Mouse (Mus musculus): Measurements from ENCODE around the gene Aff4. TPM values are rescaled to one million over a fixed set of nuclear protein-coding genes. Genes with fewer than 3 reads are reported as not detected.
"Not testable (repeated sequence)": the region's sequence is repeated elsewhere in the genome, so short reads cannot be mapped to it uniquely, and the experiment has no call there.

Aff4 gene
- total and polyA plus RNA-seq, 3 experiments, result 13.7 to 80.0 (median 77.3) TPM

DNA sequence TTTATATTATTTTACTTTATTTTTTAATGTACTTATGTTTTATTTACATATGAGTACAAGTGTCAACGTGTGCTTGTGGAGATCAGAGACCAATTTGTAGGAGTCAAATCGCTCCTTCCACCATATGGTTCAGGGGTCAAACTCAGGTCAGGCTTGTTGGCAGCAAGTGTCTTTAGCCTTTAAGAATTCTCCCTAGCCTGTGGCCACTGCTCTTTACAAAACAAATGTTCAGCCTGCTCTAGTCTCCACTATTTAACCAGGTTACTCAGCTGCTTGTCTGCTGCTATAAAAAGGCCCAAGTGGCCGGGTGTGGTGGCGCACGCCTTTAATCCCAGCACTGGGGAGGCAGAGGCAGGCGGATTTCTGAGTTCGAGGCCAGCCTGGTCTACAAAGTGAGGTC lies 32.6 kb upstream of the Aff4 start:
- Histone ChIP-seq H3K27me3 (ENCODE audit: control insufficient read depth, insufficient read depth, low read length) (no peaks in the 10 kb centered on the region), H3K4me3 (no peak overlapping the region), H3K27ac (no peak overlapping the region), H3K9ac (ENCODE audit: low read depth, low read length) (no peak overlapping the region), H3K36me3 (ENCODE audit: control insufficient read depth, insufficient read depth, low read length) (no peaks in the 10 kb centered on the region), H3K4me1 (ENCODE audit: control insufficient read depth, insufficient read depth, low read length) (peaks cover 4% of the 10 kb centered on the region), H3K79me2 (replicated peaks; ENCODE audit: control insufficient read depth, insufficient read depth, low read length) (no peaks in the 10 kb centered on the region)
- 90% methylated on average over 7 of the region's 7 CpGs for WGBS
- intact Hi-C loops (cut with DNase I), result no loop called here
- no peak for DNase-seq
- TF ChIP-seq EP300 (IDR thresholded peaks at IDR 0.05; ENCODE audit: insufficient read depth, low read depth, low read length) (no peak), POLR2A (IDR thresholded peaks at IDR 0.05; ENCODE audit: insufficient read depth, low read depth, low read length) (no peak), CTCF (IDR thresholded peaks at IDR 0.05) (no peak)

DNA sequence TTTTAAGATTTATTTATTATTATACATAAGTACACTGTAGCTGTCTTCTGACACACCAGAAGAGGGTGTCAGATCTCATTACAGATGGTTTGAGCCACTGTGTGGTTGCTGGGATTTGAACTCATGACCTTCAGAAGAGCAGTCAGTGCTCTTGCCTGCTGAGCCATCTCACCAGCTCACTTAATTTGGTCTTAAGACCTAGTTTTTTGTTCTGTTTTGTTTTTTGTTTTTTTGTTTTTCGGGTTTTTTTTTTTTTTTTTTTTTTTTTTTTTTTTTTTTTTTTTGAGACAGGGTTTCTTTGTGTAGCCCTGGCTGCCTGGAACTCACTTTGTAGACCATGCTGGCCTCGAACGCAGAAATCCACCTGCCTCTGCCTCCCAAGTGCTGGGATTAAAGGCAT lies 32.1 kb upstream of the Aff4 start:
- H3K4me3 ChIP-seq; H3K27ac ChIP-seq; H3K27me3 ChIP-seq (ENCODE audit: control insufficient read depth, insufficient read depth, low read length); DNase-seq; intact Hi-C loops (cut with DNase I); H3K79me2 ChIP-seq (replicated peaks; ENCODE audit: control insufficient read depth, insufficient read depth, low read length); H3K4me1 ChIP-seq (ENCODE audit: control insufficient read depth, insufficient read depth, low read length); H3K36me3 ChIP-seq (ENCODE audit: control insufficient read depth, insufficient read depth, low read length); H3K9ac ChIP-seq (ENCODE audit: low read depth, low read length): not testable (repeated sequence)
- 87% methylated on average over 3 of the region's 3 CpGs for WGBS

DNA sequence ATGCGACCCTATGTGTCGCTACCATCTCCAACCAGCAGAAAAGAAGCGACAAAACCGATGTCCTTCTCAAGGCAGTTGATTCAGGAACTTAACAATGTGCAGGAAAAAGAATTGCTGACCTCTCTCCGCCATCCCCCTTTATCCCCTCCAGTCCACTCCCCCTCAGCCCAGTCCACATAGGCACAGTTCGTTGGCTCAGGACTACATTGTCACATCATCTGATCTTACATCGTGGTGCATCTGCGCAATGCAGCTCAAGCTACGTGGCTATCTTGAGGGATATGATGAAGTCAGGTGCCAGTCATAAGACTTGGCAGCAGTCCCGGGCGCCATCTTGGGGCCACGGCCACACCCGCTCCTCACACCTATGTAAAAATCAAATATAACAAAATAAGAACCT lies 30.8 kb upstream of the Aff4 start:
- 90% methylated on average over 13 of the region's 13 CpGs for WGBS

GRCm38 (mm10) chr11:53324512-53324968 lies 26.1 kb upstream of the Aff4 start, which contains the start of gene Zcchc10:
Zcchc10 (plus strand) TSS chr11:53324679.
- WGBS, result under 1% methylated on average over 21 of the region's 21 CpGs
- DNase-seq, result peak; percentile 91
- intact Hi-C loops (cut with DNase I), result loop anchor here (1.0 kb wide), 2 partner anchors 24 to 26 kb away; partner anchors contain the start of genes Aff4 and Hspa4
- Histone ChIP-seq H3K27ac (peak within 1 kb of the TSS; percentile 66), H3K4me1 (ENCODE audit: control insufficient read depth, insufficient read depth, low read length) (no peaks in the 10 kb centered on the region), H3K27me3 (ENCODE audit: control insufficient read depth, insufficient read depth, low read length) (no peaks in the 10 kb centered on the region), H3K79me2 (replicated peaks; ENCODE audit: control insufficient read depth, insufficient read depth, low read length) (no peaks in the 10 kb centered on the region), H3K4me3 (peak within 1 kb of the TSS; percentile 99), H3K9ac (ENCODE audit: low read depth, low read length) (peak within 1 kb of the TSS; percentile 81), H3K36me3 (ENCODE audit: control insufficient read depth, insufficient read depth, low read length) (no peaks in the 10 kb centered on the region)
- TF ChIP-seq POLR2A (IDR thresholded peaks at IDR 0.05; ENCODE audit: insufficient read depth, low read depth, low read length) (peak; percentile 81), EP300 (IDR thresholded peaks at IDR 0.05; ENCODE audit: insufficient read depth, low read depth, low read length) (no peak), CTCF (IDR thresholded peaks at IDR 0.05) (peak; percentile 26; the same call in 1 of the 2 replicates)

More for the DNA sequence above, 30.8 kb upstream of the Aff4 start:
- H3K36me3 ChIP-seq (ENCODE audit: control insufficient read depth, insufficient read depth, low read length); DNase-seq; intact Hi-C loops (cut with DNase I); H3K9ac ChIP-seq (ENCODE audit: low read depth, low read length); H3K4me3 ChIP-seq; H3K27ac ChIP-seq; H3K4me1 ChIP-seq (ENCODE audit: control insufficient read depth, insufficient read depth, low read length); H3K27me3 ChIP-seq (ENCODE audit: control insufficient read depth, insufficient read depth, low read length); H3K79me2 ChIP-seq (replicated peaks; ENCODE audit: control insufficient read depth, insufficient read depth, low read length): not testable (repeated sequence)

- no peak overlapping the region for H3K27ac ChIP-seq
- H3K27me3 ChIP-seq (ENCODE audit: control insufficient read depth, insufficient read depth, low read length), result no peaks in the 10 kb centered on the region
- H3K4me3 ChIP-seq, result no peak overlapping the region
- no peak overlapping the region for H3K9ac ChIP-seq (ENCODE audit: low read depth, low read length)
- no peaks in the 10 kb centered on the region for H3K4me1 ChIP-seq (ENCODE audit: control insufficient read depth, insufficient read depth, low read length)
- H3K36me3 ChIP-seq (ENCODE audit: control insufficient read depth, insufficient read depth, low read length), result no peaks in the 10 kb centered on the region
- no peak for TF ChIP-seq EP300 (IDR thresholded peaks at IDR 0.05; ENCODE audit: insufficient read depth, low read depth, low read length)
- TF ChIP-seq CTCF (IDR thresholded peaks at IDR 0.05), result no peak
- no peak for TF ChIP-seq POLR2A (IDR thresholded peaks at IDR 0.05; ENCODE audit: insufficient read depth, low read depth, low read length)
- H3K79me2 ChIP-seq (replicated peaks; ENCODE audit: control insufficient read depth, insufficient read depth, low read length), result no peaks in the 10 kb centered on the region
- intact Hi-C loops (cut with DNase I), result no loop called here
- DNase-seq, result no peak
- WGBS, result 63% methylated on average over 7 of the region's 7 CpGs
Observed at GRCm38 (mm10) chr11:53330325-53330724, 20.3 kb upstream of the Aff4 start.

- intact Hi-C loops (cut with DNase I), result no loop called here
- no peaks in the 10 kb centered on the region for H3K4me1 ChIP-seq (ENCODE audit: control insufficient read depth, insufficient read depth, low read length)
- no peaks in the 10 kb centered on the region for H3K27me3 ChIP-seq (ENCODE audit: control insufficient read depth, insufficient read depth, low read length)
- no peak overlapping the region for H3K4me3 ChIP-seq
- TF ChIP-seq CTCF (IDR thresholded peaks at IDR 0.05), result no peak
- no peak for DNase-seq
- H3K9ac ChIP-seq (ENCODE audit: low read depth, low read length), result no peak overlapping the region
- no peak overlapping the region for H3K27ac ChIP-seq
- 94% methylated on average over 6 of the region's 6 CpGs for WGBS
- no peaks in the 10 kb centered on the region for H3K79me2 ChIP-seq (replicated peaks; ENCODE audit: control insufficient read depth, insufficient read depth, low read length)
- H3K36me3 ChIP-seq (ENCODE audit: control insufficient read depth, insufficient read depth, low read length), result no peaks in the 10 kb centered on the region
Observed at GRCm38 (mm10) chr11:53331121-53331520, 19.5 kb upstream of the Aff4 start.

Measured in heart, adult 2 months (tissue).